Mouse (Mus musculus): ENCODE measurements around the gene Tnfrsf18. TPM values are rescaled to one million over a fixed set of nuclear protein-coding genes. Genes with fewer than 3 reads are reported as not detected.
A peak's percentile ranks its signal among the peaks of the same experiment; 100 is the strongest.

The Tnfrsf18 gene
- polyA plus RNA-seq, 1 experiment from 2014 or later: 2.3 TPM

DNA sequence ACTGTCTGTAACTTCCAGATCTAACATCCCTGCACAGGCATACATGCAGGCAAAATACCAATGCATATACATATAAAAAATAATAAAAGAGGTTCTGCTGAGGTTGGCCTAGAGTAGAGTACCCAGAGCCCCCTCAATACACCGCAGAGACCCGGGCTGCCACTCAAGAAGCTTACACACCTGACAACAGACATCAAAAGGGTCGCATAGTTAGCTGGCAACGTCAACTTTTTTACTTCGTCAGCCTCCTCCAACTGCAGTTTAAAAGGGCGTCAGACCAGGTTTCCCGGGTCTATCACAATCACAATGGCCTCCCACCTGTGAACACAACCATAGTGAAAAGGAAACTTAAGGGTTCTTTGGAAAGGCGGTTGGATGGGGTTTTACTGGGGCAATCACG, 2.4 kb upstream of the Tnfrsf18 start:
- peaks cover 22% of the 10 kb centered on the region for H3K36me3 ChIP-seq (ENCODE audit: control insufficient read depth, insufficient read depth, low read length)
- H3K4me2 ChIP-seq (ENCODE audit: low read length): no peak overlapping the region
- H3K9ac ChIP-seq (ENCODE audit: low read length): no peak overlapping the region
- no peak overlapping the region for H3K4me3 ChIP-seq (ENCODE audit: control insufficient read depth in 1 of 2, insufficient read depth in 1 of 2, low read depth in 1 of 2, low read length in 2 of 2)
- no peak overlapping the region for H3K27ac ChIP-seq (replicated peaks in 1 of 2; ENCODE audit: control insufficient read depth in 1 of 2, insufficient read depth in 1 of 2, low read depth in 2 of 2, low read length in 2 of 2)
- no peak for ATAC-seq (ENCODE audit: insufficient number of reproducible peaks, insufficient read depth, low FRiP score, low read depth)
- peaks cover 11 to 14% of the 10 kb centered on the region in 2 experiments for H3K4me1 ChIP-seq (ENCODE audit: control insufficient read depth in 2 of 2, insufficient read depth in 2 of 2, low read length in 2 of 2)
- 81% methylated on average over 9 of the region's 9 CpGs for WGBS
- H3K9me3 ChIP-seq (ENCODE audit: control insufficient read depth, low read length): no peaks in the 10 kb centered on the region
- no peaks in the 10 kb centered on the region for H3K27me3 ChIP-seq (ENCODE audit: control insufficient read depth, insufficient read depth, low read length)

DNA sequence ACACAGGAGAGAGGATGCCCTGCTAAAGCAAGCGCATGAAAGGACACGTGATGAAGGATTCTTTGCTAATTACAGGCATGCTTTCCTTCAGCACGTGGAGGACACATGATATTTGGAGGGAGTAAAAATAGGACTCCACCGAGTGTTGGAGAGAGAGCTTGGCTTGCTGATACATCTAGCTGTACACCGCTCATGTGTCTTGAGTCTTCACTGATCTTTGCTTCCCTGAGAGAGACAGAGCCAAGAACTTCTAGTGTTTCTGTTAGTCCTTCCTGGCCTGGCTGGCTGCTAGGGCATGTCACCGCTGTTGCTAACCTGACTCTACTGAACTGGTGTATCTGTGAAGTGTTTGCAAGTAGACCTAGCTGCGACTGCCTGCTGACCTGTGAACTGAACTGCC, 1.8 kb upstream of the Tnfrsf18 start:
- no peak overlapping the region for H3K9ac ChIP-seq (ENCODE audit: low read length)
- no peak overlapping the region; a peak in 1 of 4 replicates for H3K27ac ChIP-seq (replicated peaks in 1 of 2; ENCODE audit: control insufficient read depth in 1 of 2, insufficient read depth in 1 of 2, low read depth in 2 of 2, low read length in 2 of 2)
- ATAC-seq (ENCODE audit: insufficient number of reproducible peaks, insufficient read depth, low FRiP score, low read depth): no peak
- H3K9me3 ChIP-seq (ENCODE audit: control insufficient read depth, low read length): no peaks in the 10 kb centered on the region
- WGBS: 78% methylated on average over 7 of the region's 7 CpGs
- H3K4me3 ChIP-seq (ENCODE audit: control insufficient read depth in 1 of 2, insufficient read depth in 1 of 2, low read depth in 1 of 2, low read length in 2 of 2): no peak overlapping the region
- H3K4me2 ChIP-seq (ENCODE audit: low read length): no peak overlapping the region
- H3K4me1 ChIP-seq (ENCODE audit: control insufficient read depth in 2 of 2, insufficient read depth in 2 of 2, low read length in 2 of 2): peaks cover 11 to 14% of the 10 kb centered on the region in 2 experiments
- peaks cover 27% of the 10 kb centered on the region for H3K36me3 ChIP-seq (ENCODE audit: control insufficient read depth, insufficient read depth, low read length)
- H3K27me3 ChIP-seq (ENCODE audit: control insufficient read depth, insufficient read depth, low read length): no peaks in the 10 kb centered on the region

DNA sequence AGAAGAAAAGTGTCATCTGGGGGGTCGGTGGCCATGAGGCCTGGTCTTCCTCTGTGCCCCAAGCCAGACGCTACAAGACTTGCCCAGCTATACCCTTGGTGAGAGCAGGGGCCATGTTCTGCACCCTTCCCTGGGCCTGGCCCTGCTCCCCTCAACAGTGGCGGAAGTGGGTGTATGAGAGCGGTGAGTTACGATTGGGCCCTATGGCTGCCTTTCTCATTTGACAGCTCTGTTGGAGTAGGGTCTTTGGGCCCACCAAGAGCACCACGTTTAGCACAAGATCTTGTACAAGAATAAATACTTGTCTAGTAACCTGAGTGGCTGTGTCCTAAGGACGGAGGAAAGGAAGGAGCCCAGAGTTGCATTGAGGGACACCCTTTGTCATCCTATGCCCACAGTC, 2.6 kb downstream of the Tnfrsf18 start:
- Histone ChIP-seq H3K9ac (ENCODE audit: low read length) (no peak overlapping the region), H3K27me3 (ENCODE audit: control insufficient read depth, insufficient read depth, low read length) (no peaks in the 10 kb centered on the region), H3K4me1 (ENCODE audit: control insufficient read depth in 2 of 2, insufficient read depth in 2 of 2, low read length in 2 of 2) (peaks cover 24 to 31% of the 10 kb centered on the region in 2 experiments), H3K27ac (replicated peaks in 1 of 2; ENCODE audit: control insufficient read depth in 1 of 2, insufficient read depth in 1 of 2, low read depth in 2 of 2, low read length in 2 of 2) (no peak overlapping the region), H3K9me3 (ENCODE audit: control insufficient read depth, low read length) (no peaks in the 10 kb centered on the region), H3K4me3 (ENCODE audit: control insufficient read depth in 1 of 2, insufficient read depth in 1 of 2, low read depth in 1 of 2, low read length in 2 of 2) (no peak overlapping the region), H3K36me3 (ENCODE audit: control insufficient read depth, insufficient read depth, low read length) (peaks cover 25% of the 10 kb centered on the region), H3K4me2 (ENCODE audit: low read length) (no peak overlapping the region)
- ATAC-seq (ENCODE audit: insufficient number of reproducible peaks, insufficient read depth, low FRiP score, low read depth): no peak
- 94% methylated on average over 7 of the region's 7 CpGs for WGBS

DNA sequence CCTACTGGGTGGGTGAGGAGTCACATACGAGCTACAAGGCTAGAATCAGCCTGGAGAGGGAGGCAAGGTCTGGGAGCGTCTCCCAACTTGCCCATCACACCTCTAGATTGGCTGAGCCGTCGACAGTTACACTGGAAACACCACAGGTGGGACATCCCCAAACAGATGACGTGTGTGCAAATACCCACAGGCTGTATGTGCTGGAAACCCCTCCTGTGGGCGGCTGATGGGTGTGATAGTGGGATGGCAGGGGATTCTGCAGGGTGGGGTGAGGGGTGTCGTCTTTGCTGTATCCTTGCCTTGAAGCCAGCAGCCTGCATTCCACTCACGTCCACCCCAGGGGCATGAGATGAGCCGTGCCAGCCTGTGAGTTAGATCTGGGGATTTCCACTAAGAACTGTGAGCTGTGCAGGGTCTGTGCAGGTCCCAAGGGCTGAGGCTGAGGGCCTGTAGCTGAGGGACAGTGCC, 4.7 kb downstream of the Tnfrsf18 start:
- H3K36me3 ChIP-seq (ENCODE audit: control insufficient read depth, insufficient read depth, low read length): peaks cover 25% of the 10 kb centered on the region
- peak overlapping the region; percentile 77 for H3K9ac ChIP-seq (ENCODE audit: low read length)
- no peaks in the 10 kb centered on the region for H3K9me3 ChIP-seq (ENCODE audit: control insufficient read depth, low read length)
- H3K27ac ChIP-seq (replicated peaks in 1 of 2; ENCODE audit: control insufficient read depth in 1 of 2, insufficient read depth in 1 of 2, low read depth in 2 of 2, low read length in 2 of 2): peak overlapping the region; percentile 45 to 95; a peak in 2 of 4 replicates
- H3K4me3 ChIP-seq (ENCODE audit: control insufficient read depth in 1 of 2, insufficient read depth in 1 of 2, low read depth in 1 of 2, low read length in 2 of 2): peak overlapping the region; percentile 58 to 75
- 37% methylated on average over 9 of the region's 9 CpGs for WGBS
- H3K4me1 ChIP-seq (ENCODE audit: control insufficient read depth in 2 of 2, insufficient read depth in 2 of 2, low read length in 2 of 2): peaks cover 26 to 35% of the 10 kb centered on the region in 2 experiments
- ATAC-seq (ENCODE audit: insufficient number of reproducible peaks, insufficient read depth, low FRiP score, low read depth): no peak
- peak overlapping the region; percentile 66 for H3K4me2 ChIP-seq (ENCODE audit: low read length)
- H3K27me3 ChIP-seq (ENCODE audit: control insufficient read depth, insufficient read depth, low read length): peaks cover 16% of the 10 kb centered on the region

DNA sequence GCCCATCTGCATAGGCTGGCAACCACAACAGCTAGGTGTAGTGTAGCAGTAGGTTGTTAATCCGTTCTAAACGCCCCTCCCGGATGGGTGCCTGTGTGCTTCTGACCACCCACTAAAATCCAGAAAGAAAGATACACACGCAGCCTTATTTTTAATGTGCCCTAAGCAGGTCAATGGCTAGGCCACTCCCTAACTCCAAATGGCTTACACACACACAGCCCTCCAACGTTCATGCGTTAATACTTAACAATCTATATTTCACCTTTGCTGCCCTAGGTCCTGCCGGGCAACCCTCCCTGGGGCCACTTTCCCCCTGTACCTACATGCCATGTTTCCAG, 5.3 kb downstream of the Tnfrsf18 start:
- Histone ChIP-seq H3K4me1 (ENCODE audit: control insufficient read depth in 2 of 2, insufficient read depth in 2 of 2, low read length in 2 of 2) (peaks cover 21 to 29% of the 10 kb centered on the region in 2 experiments), H3K4me3 (ENCODE audit: control insufficient read depth in 1 of 2, insufficient read depth in 1 of 2, low read depth in 1 of 2, low read length in 2 of 2) (peak overlapping the region; percentile 58 to 75), H3K9ac (ENCODE audit: low read length) (peak overlapping the region; percentile 77), H3K4me2 (ENCODE audit: low read length) (peak overlapping the region; percentile 66), H3K36me3 (ENCODE audit: control insufficient read depth, insufficient read depth, low read length) (peaks cover 25% of the 10 kb centered on the region), H3K27me3 (ENCODE audit: control insufficient read depth, insufficient read depth, low read length) (peaks cover 21% of the 10 kb centered on the region), H3K9me3 (ENCODE audit: control insufficient read depth, low read length) (no peaks in the 10 kb centered on the region), H3K27ac (replicated peaks in 1 of 2; ENCODE audit: control insufficient read depth in 1 of 2, insufficient read depth in 1 of 2, low read depth in 2 of 2, low read length in 2 of 2) (peak overlapping the region; percentile 45 to 95)
- no peak; the same call in 1 of the 2 replicates for ATAC-seq (ENCODE audit: insufficient number of reproducible peaks, insufficient read depth, low FRiP score, low read depth)
- WGBS: 13% methylated on average over 7 of the region's 7 CpGs

- WGBS: 2% methylated on average over 24 of the region's 24 CpGs
- Histone ChIP-seq H3K9ac (ENCODE audit: low read length) (peak overlapping the region; percentile 77), H3K9me3 (ENCODE audit: control insufficient read depth, low read length) (no peaks in the 10 kb centered on the region), H3K36me3 (ENCODE audit: control insufficient read depth, insufficient read depth, low read length) (peaks cover 25% of the 10 kb centered on the region), H3K4me2 (ENCODE audit: low read length) (peak overlapping the region; percentile 66), H3K4me3 (ENCODE audit: control insufficient read depth in 1 of 2, insufficient read depth in 1 of 2, low read depth in 1 of 2, low read length in 2 of 2) (peak overlapping the region; percentile 58 to 75), H3K27me3 (ENCODE audit: control insufficient read depth, insufficient read depth, low read length) (peaks cover 22% of the 10 kb centered on the region), H3K4me1 (ENCODE audit: control insufficient read depth in 2 of 2, insufficient read depth in 2 of 2, low read length in 2 of 2) (peaks cover 18 to 27% of the 10 kb centered on the region in 2 experiments), H3K27ac (replicated peaks in 1 of 2; ENCODE audit: control insufficient read depth in 1 of 2, insufficient read depth in 1 of 2, low read depth in 2 of 2, low read length in 2 of 2) (peak overlapping the region; percentile 89 to 95)
- peak; percentile 85 for ATAC-seq (ENCODE audit: insufficient number of reproducible peaks, insufficient read depth, low FRiP score, low read depth)
Observed at GRCm38 (mm10) chr4:156031593-156032391, 5.8 kb downstream of the Tnfrsf18 start.

DNA sequence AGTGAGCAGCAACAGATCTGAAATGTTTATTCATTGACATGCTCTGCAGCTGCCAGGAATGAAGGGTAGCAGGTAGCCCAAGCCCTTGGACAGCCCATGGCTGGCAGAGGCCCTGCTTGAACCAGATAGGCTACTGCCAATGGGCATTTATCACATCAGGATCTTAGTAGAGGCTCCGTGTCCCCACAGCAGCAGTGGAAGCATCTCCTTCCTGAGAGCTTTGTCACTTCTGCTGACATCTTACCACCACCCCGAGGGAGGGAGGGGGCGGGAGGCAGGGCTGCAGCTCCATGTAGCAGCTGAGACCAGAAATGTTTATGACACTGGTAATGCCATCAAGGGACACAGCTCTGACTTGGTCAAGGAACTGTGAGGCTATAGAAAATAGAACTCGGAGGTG, 6.9 kb downstream of the Tnfrsf18 start:
- Histone ChIP-seq H3K4me1 (ENCODE audit: control insufficient read depth in 2 of 2, insufficient read depth in 2 of 2, low read length in 2 of 2) (peaks cover 18 to 27% of the 10 kb centered on the region in 2 experiments), H3K27ac (replicated peaks in 1 of 2; ENCODE audit: control insufficient read depth in 1 of 2, insufficient read depth in 1 of 2, low read depth in 2 of 2, low read length in 2 of 2) (peak overlapping the region in 1 of 2 experiments; percentile 95; a peak in 1 of 4 replicates), H3K27me3 (ENCODE audit: control insufficient read depth, insufficient read depth, low read length) (peaks cover 22% of the 10 kb centered on the region), H3K4me2 (ENCODE audit: low read length) (no peak overlapping the region), H3K9me3 (ENCODE audit: control insufficient read depth, low read length) (no peaks in the 10 kb centered on the region), H3K4me3 (ENCODE audit: control insufficient read depth in 1 of 2, insufficient read depth in 1 of 2, low read depth in 1 of 2, low read length in 2 of 2) (no peak overlapping the region), H3K9ac (ENCODE audit: low read length) (no peak overlapping the region), H3K36me3 (ENCODE audit: control insufficient read depth, insufficient read depth, low read length) (peaks cover 15% of the 10 kb centered on the region)
- WGBS: 82% methylated on average over 4 of the region's 4 CpGs
- ATAC-seq (ENCODE audit: insufficient number of reproducible peaks, insufficient read depth, low FRiP score, low read depth): no peak
